Mouse (Mus musculus): ENCODE measurements around the gene Iscu.

DNA sequence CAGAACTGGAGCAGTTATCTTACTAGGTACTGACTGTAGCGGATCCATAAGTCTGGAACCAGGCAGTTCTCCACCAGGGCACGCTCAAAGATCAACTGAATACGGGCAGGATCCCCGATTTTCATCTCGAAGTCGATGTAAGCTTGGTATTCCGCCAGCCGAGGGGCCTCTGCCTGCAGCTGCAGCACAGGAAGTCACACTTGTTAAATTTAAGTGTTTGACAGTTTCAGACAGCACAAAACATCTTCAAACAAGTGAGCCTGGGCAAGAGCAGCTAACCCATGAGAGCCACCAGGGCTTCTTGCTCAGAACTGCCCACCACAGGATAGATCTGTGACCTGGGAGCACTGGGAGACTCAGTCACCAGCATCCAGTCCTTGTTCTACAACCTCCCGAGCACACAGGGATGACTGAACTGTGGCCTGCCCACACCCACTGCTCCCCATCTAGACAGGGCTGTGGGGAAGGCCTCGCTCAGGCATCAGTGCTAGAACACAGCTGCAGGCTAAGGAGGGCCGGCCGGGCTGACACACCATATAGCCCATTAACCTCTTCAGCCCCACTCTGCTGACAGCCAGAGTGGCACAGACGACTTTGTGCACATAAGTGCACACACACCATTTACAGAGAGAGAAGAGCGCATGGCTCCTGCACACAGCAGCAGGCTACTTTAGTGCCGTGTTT lies 17.1 kb upstream of the Iscu start:
- TF ChIP-seq CTCF (IDR thresholded peaks at IDR 0.05; ENCODE audit: extremely low read depth, insufficient read depth, low read length) (no peak), POLR2A (IDR thresholded peaks at IDR 0.05; ENCODE audit: extremely low read depth, insufficient read depth, low read length) (no peak)

All from cortical plate, adult 2 months (tissue).